Mouse (Mus musculus) neural tube, embryonic 12.5 days (tissue): ENCODE results near the gene Syne4. TPM values are rescaled to one million over a fixed set of nuclear protein-coding genes. Genes with fewer than 3 reads are reported as not detected.

ENCODE experiments used
- ATAC-seq: fragments of 200-750 bp; cut with Nextera tagmentation; 2 replicates; pipeline ENCODE4 v1.8.0; 2017; ENCODE audit warnings: low read depth, mild to moderate bottlenecking, moderate TSS enrichment, moderate library complexity; ENCODE audit not compliant: low FRiP score
- H3K27ac ChIP-seq: fragments of 300-500 bp; sonication (generic); 2 replicates; pipeline ENCODE4 v1.5.1; 2016
- H3K27me3 ChIP-seq: fragments of 300-500 bp; sonication (generic); replicated peaks from 2 replicates; pipeline ENCODE4 v1.6.1; 2016; ENCODE audit warnings: mild to moderate bottlenecking
- H3K36me3 ChIP-seq: fragments of 300-500 bp; sonication (generic); 2 replicates; pipeline ENCODE4 v1.6.1; 2016; ENCODE audit warnings: mild to moderate bottlenecking
- H3K4me1 ChIP-seq: fragments of 300-500 bp; sonication (generic); 2 replicates; pipeline ENCODE4 v1.6.1; 2016
- H3K4me2 ChIP-seq: fragments of 300-500 bp; sonication (generic); replicated peaks from 2 replicates; pipeline ENCODE4 v1.6.1; 2016; ENCODE audit warnings: mild to moderate bottlenecking
- H3K4me3 ChIP-seq: fragments of 300-500 bp; sonication (generic); 2 replicates; pipeline ENCODE4 v1.5.1; 2016
- H3K9ac ChIP-seq: fragments of 300-500 bp; sonication (generic); 2 replicates; pipeline ENCODE4 v1.6.1; 2016; ENCODE audit warnings: mild to moderate bottlenecking
- H3K9me3 ChIP-seq: fragments of 300-500 bp; sonication (generic); 2 replicates; pipeline ENCODE4 v1.6.1; 2016; ENCODE audit warnings: mild to moderate bottlenecking
- WGBS: fragments of 180-500 bp; shearing (Covaris S2); methylation state at CpG from one replicate; pipeline ENCODE4 v1.1.7; 2016; 5-methylcytosine and 5-hydroxymethylcytosine counted together
- polyA plus RNA-seq: library from polyadenylated mRNA; unstranded; fragments of >200 nt; fragmentation: Nextera tagmentation; extraction: Ambion mirVana; gene quantifications from 2 replicates; pipeline ENCODE4 v1.2.1, GENCODE M21; 2016

The Syne4 gene
- polyA plus RNA-seq, 1 experiment from 2014 or later: 21.8 TPM

DNA sequence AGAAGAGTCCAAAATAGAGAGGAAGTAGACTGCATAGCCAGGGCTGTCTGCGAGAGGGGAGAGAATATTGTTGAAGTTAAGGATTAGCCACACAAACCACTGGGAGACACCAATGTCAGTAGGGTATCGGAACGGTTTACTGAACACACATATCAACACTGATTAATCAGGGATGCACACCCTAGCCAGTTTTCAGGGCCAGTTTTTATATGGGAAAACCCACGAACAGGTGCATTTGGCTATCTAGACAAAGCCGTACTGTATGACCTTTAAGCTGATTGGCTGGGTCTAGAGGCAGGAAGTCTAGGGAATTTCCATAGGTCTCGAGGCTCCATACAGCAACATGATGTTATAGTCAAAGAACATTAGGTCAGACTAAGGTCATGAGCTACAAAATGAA lies 8.3 kb downstream of the Syne4 start:
- H3K4me3 ChIP-seq: peak overlapping the region; percentile 83
- 0 out of 2 replicates have a peak, but pooled peaks cover 5% of the 10 kb centered on the region for H3K27me3 ChIP-seq
- peaks cover 22% of the 10 kb centered on the region for H3K4me1 ChIP-seq
- WGBS: 48% methylated on average over 6 of the region's 6 CpGs
- 0 out of 2 replicates have a peak, but pooled peaks cover 5% of the 10 kb centered on the region for H3K9me3 ChIP-seq
- no peak overlapping the region for H3K27ac ChIP-seq
- peak overlapping the region; percentile 83 for H3K4me2 ChIP-seq
- 0 out of 2 replicates have a peak overlapping the region, but pooled peaks have one; percentile 86 for H3K9ac ChIP-seq
- ATAC-seq: peak; percentile 15
- 0 out of 2 replicates have a peak, but pooled peaks cover 4% of the 10 kb centered on the region for H3K36me3 ChIP-seq

DNA sequence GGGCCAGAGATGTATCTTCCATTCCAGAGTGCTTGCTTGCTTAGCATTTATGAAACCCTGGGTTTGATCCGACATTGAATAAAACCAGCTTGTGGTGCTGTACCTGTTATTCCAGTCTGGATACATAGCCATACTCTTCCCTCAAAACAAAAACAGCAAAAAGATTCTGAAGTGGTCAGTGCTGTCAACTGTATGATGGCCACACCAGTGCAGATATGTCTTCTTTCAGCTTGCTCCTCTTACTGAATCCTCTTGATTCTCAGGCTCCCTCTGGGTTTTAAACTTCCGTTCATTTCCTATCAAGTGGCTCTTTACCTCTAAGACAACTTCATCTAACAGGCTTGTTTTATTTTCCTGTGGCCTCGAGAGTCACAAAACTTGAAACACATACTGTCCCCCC lies 9.2 kb downstream of the Syne4 start, which contains the start of gene Sdhaf1:
Gene Sdhaf1 (minus strand): TSS at position 101 of the 400 bp plus-strand sequence.
- Histone ChIP-seq H3K27me3 (0 out of 2 replicates have a peak, but pooled peaks cover 12% of the 10 kb centered on the region), H3K9me3 (0 out of 2 replicates have a peak, but pooled peaks cover 5% of the 10 kb centered on the region), H3K4me3 (peak within 1 kb of the TSS; percentile 83), H3K4me1 (peaks cover 22% of the 10 kb centered on the region), H3K4me2 (peak within 1 kb of the TSS; percentile 83), H3K9ac (0 out of 2 replicates have a peak within 1 kb of the TSS, but pooled peaks have one; percentile 86), H3K36me3 (0 out of 2 replicates have a peak, but pooled peaks cover 4% of the 10 kb centered on the region), H3K27ac (no peak within 1 kb of the TSS)
- WGBS: 81% methylated on average over 3 of the region's 3 CpGs
- no peak for ATAC-seq

- WGBS: 83% methylated on average over 5 of the region's 5 CpGs
- ATAC-seq: no peak
- Histone ChIP-seq H3K4me2 (no peak overlapping the region), H3K4me3 (no peak overlapping the region), H3K9me3 (0 out of 2 replicates have a peak, but pooled peaks cover 5% of the 10 kb centered on the region), H3K4me1 (peaks cover 22% of the 10 kb centered on the region), H3K27me3 (0 out of 2 replicates have a peak, but pooled peaks cover 15% of the 10 kb centered on the region), H3K9ac (no peak overlapping the region), H3K27ac (no peak overlapping the region), H3K36me3 (0 out of 2 replicates have a peak, but pooled peaks cover under 1% of the 10 kb centered on the region)
Observed at GRCm38 (mm10) chr7:30324300-30324944, 9.8 kb downstream of the Syne4 start.

- 0 out of 2 replicates have a peak, but pooled peaks cover 5% of the 10 kb centered on the region for H3K9me3 ChIP-seq
- ATAC-seq: no peak
- WGBS: 42% methylated on average over 2 of the region's 2 CpGs
- H3K27me3 ChIP-seq: 0 out of 2 replicates have a peak, but pooled peaks cover 15% of the 10 kb centered on the region
- H3K4me3 ChIP-seq: no peak overlapping the region
- no peak overlapping the region for H3K4me2 ChIP-seq
- peaks cover 22% of the 10 kb centered on the region for H3K4me1 ChIP-seq
- H3K36me3 ChIP-seq: no peaks in the 10 kb centered on the region
- H3K27ac ChIP-seq: no peak overlapping the region
- H3K9ac ChIP-seq: no peak overlapping the region
Observed at GRCm38 (mm10) chr7:30325364-30325763, 10.8 kb downstream of the Syne4 start.

- H3K4me1 ChIP-seq: peaks cover 16% of the 10 kb centered on the region
- H3K9ac ChIP-seq: no peak overlapping the region
- H3K4me3 ChIP-seq: no peak overlapping the region
- no peaks in the 10 kb centered on the region for H3K36me3 ChIP-seq
- 0 out of 2 replicates have a peak, but pooled peaks cover 15% of the 10 kb centered on the region for H3K27me3 ChIP-seq
- 0 out of 2 replicates have a peak, but pooled peaks cover 5% of the 10 kb centered on the region for H3K9me3 ChIP-seq
- H3K27ac ChIP-seq: no peak overlapping the region
- H3K4me2 ChIP-seq: no peak overlapping the region
- ATAC-seq: no peak
Observed at GRCm38 (mm10) chr7:30326427-30326826, 11.8 kb downstream of the Syne4 start.

DNA sequence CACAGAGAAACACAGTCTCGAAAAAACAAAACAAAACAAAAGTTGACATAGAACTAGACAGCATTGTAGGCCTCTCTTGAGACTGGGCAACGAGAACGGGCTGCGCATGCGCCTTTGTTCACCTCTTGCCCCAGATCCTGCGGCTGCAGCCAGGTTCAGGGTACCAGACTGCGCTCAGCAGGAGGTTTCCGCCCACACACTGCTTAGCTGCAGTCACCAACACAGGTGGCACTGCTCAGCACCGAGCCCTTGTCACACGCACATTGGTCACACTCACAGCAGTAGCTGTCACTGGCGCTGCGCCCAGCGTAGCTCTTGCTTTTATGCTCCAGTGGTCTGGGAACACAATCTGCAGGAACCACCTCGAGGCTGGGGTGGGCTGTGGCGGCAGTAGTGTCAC lies 12.5 kb downstream of the Syne4 start:
- no peaks in the 10 kb centered on the region for H3K36me3 ChIP-seq
- H3K27ac ChIP-seq: no peak overlapping the region
- no peak overlapping the region for H3K4me2 ChIP-seq
- no peak overlapping the region for H3K4me3 ChIP-seq
- H3K9ac ChIP-seq: no peak overlapping the region
- peaks cover 15% of the 10 kb centered on the region; the same call in 1 of the 2 replicates for H3K4me1 ChIP-seq
- H3K27me3 ChIP-seq: 0 out of 2 replicates have a peak, but pooled peaks cover 15% of the 10 kb centered on the region
- no peak for ATAC-seq
- 0 out of 2 replicates have a peak, but pooled peaks cover 5% of the 10 kb centered on the region for H3K9me3 ChIP-seq
- WGBS: 58% methylated on average over 15 of the region's 15 CpGs

GRCm38 (mm10) chr7:30328379-30328778 lies 13.8 kb downstream of the Syne4 start:
- Histone ChIP-seq H3K4me1 (peaks cover 9% of the 10 kb centered on the region; the same call in 1 of the 2 replicates), H3K36me3 (no peaks in the 10 kb centered on the region), H3K27me3 (0 out of 2 replicates have a peak, but pooled peaks cover 15% of the 10 kb centered on the region), H3K4me3 (no peak overlapping the region), H3K27ac (no peak overlapping the region), H3K9me3 (0 out of 2 replicates have a peak, but pooled peaks cover 5% of the 10 kb centered on the region), H3K4me2 (no peak overlapping the region), H3K9ac (no peak overlapping the region)
- ATAC-seq: no peak
- WGBS: 27% methylated on average over 10 of the region's 10 CpGs

DNA sequence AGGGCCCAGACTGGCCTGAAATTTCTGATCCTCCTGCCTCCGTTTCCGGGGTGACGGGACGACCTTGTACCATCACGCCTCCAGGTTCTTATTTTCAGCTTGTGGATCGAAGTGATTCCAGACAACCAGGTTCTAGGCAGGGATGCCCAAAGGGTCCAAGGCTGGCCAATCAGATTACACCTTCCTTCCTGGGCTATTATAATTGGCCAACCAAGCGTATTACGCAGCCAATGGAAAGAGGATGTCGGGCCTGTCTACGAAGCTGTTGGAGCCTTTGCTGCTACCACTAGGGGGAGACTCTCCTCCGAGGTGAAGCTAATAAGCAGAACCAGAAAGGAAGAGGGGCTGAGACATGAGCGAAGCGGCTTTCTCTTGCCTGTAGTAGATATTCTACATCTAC lies 17.3 kb downstream of the Syne4 start:
- Histone ChIP-seq H3K27me3 (peaks cover 34% of the 10 kb centered on the region), H3K27ac (no peak overlapping the region), H3K9ac (no peak overlapping the region), H3K9me3 (no peaks in the 10 kb centered on the region), H3K36me3 (no peaks in the 10 kb centered on the region), H3K4me2 (peak overlapping the region; percentile 50), H3K4me3 (no peak overlapping the region), H3K4me1 (peaks cover 9% of the 10 kb centered on the region; the same call in 1 of the 2 replicates)
- WGBS: 7% methylated on average over 13 of the region's 13 CpGs
- ATAC-seq: peak; percentile 92

GRCm38 (mm10) chr7:30332622-30333259 lies 18.1 kb downstream of the Syne4 start:
- H3K27ac ChIP-seq: no peak overlapping the region
- H3K36me3 ChIP-seq: no peaks in the 10 kb centered on the region
- H3K9me3 ChIP-seq: no peaks in the 10 kb centered on the region
- peaks cover 29% of the 10 kb centered on the region for H3K27me3 ChIP-seq
- H3K9ac ChIP-seq: no peak overlapping the region
- H3K4me1 ChIP-seq: peaks cover 5% of the 10 kb centered on the region; the same call in 1 of the 2 replicates
- no peak overlapping the region for H3K4me3 ChIP-seq
- peak overlapping the region; percentile 50 for H3K4me2 ChIP-seq
- 68% methylated on average over 18 of the region's 18 CpGs for WGBS
- ATAC-seq: no peak

- Histone ChIP-seq H3K9me3 (no peaks in the 10 kb centered on the region), H3K27ac (no peak overlapping the region), H3K27me3 (peaks cover 26% of the 10 kb centered on the region), H3K4me3 (no peak overlapping the region), H3K4me1 (peaks cover 5% of the 10 kb centered on the region; the same call in 1 of the 2 replicates), H3K36me3 (no peaks in the 10 kb centered on the region), H3K9ac (no peak overlapping the region), H3K4me2 (no peak overlapping the region)
- 56% methylated on average over 4 of the region's 4 CpGs for WGBS
- 0 out of 2 replicates have a peak, but pooled peaks have one; percentile 11 for ATAC-seq
Observed at GRCm38 (mm10) chr7:30333436-30333835, 18.8 kb downstream of the Syne4 start.

- Histone ChIP-seq H3K36me3 (no peaks in the 10 kb centered on the region), H3K9me3 (no peaks in the 10 kb centered on the region), H3K27ac (no peak overlapping the region), H3K4me1 (peaks cover 5% of the 10 kb centered on the region; the same call in 1 of the 2 replicates), H3K4me3 (no peak overlapping the region), H3K27me3 (peaks cover 19% of the 10 kb centered on the region), H3K4me2 (no peak overlapping the region), H3K9ac (no peak overlapping the region)
- WGBS: 61% methylated on average over 5 of the region's 5 CpGs
- no peak for ATAC-seq
Observed at GRCm38 (mm10) chr7:30334563-30334962, 20.0 kb downstream of the Syne4 start.

- no peak overlapping the region for H3K4me2 ChIP-seq
- no peak for ATAC-seq
- H3K27ac ChIP-seq: no peak overlapping the region
- H3K9me3 ChIP-seq: no peaks in the 10 kb centered on the region
- WGBS: 74% methylated on average over 6 of the region's 6 CpGs
- no peak overlapping the region for H3K4me3 ChIP-seq
- H3K9ac ChIP-seq: no peak overlapping the region
- peaks cover 5% of the 10 kb centered on the region; the same call in 1 of the 2 replicates for H3K4me1 ChIP-seq
- no peaks in the 10 kb centered on the region for H3K36me3 ChIP-seq
- peaks cover 19% of the 10 kb centered on the region for H3K27me3 ChIP-seq
Observed at GRCm38 (mm10) chr7:30335688-30336087, 21.1 kb downstream of the Syne4 start.
